Mouse (Mus musculus): ENCODE measurements around the gene Prpf8.
A peak's percentile ranks its signal among the peaks of the same experiment; 100 is the strongest.

Prpf8 gene

DNA sequence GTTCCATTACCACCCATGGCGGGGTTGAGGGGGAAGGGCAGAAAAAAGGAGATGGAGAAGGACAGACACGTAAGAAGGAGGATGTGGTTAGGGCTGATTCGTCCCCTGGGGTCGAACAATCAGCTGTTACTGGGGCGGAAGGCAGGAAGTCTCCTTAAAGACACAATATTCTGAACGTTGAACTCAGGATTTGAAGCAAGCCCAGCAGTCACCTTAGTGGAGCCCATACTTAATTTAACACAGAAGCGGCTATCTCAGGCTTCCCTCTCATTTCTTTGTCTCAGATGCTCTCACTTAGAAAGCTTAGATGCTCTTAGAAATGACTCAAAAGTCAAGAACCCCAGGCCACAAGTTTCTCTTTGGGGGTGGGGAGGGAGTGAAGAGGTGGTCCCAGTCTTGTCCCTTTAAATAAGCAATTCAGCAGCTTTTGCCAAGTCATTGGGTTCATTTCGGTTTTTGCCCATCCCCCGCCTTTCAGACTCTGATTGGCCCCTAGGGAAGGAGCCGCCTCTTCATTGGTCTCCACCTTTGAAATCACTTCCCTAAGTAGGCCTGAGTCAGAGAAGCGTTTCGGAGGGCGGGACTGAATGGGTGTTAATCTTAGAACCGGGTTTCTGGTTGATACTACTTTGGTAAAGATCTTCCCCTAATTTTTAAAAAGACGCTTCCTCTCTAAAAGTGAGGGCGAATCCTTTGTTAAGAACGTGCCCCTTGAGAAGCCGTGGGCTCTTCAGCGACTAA lies 26.3 kb upstream of the Prpf8 start:
- DNase-seq, result peak; percentile 96

DNA sequence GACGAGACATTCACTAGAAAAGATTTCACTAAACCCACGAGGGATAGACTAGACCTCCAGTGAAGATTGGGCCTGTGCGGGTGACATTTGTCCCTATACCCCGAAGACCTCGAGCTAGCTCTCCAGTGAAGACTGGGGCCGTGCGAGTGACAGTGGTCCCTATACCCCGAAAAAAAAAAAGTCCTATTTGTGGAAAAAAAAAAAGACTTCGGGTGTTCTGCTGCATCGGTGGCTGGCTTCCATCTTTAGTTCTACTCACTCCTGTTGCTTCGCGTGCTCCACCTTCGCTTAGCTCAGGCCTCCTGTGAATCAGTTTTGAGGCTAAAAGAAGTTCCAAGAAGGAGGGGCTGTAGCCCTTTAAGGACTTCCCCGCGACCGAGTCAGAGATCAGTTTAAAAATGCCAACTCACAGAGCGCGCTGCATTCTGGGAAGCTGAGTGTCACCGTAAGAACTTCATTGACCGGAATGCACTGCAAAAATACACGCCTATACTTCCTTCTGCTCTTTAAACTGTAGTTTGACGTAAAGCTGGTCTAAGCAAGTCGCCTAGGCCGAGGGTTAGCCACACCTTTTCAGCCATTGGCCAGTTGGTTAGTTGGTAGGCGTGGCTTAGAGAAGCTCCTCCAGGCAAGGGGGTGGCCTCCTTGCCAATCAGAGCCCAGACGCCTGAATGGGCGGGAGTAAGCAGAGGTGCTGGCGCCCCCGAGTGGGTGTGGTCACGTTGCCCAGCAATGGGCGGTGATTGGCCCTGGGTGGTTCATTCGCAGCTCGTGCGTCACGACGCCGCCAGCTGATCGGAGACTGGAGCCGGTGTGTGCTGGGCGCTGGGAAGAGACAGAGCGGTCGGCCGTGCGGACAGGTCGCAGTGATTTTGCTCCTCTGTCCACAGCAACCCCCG lies 25.5 kb upstream of the Prpf8 start, which contains the start of gene Tlcd2:
Tlcd2 (plus strand) TSS at position 872 of the 899 bp plus-strand sequence.
- peak; percentile 100 for DNase-seq

- DNase-seq, result no peak
These were observed 24.8 kb upstream of the Prpf8 start for GRCm38 (mm10) chr11:75461743-75462252.

GRCm38 (mm10) chr11:75462253-75462783 lies 24.3 kb upstream of the Prpf8 start:
- peak; percentile 97 for DNase-seq

DNA sequence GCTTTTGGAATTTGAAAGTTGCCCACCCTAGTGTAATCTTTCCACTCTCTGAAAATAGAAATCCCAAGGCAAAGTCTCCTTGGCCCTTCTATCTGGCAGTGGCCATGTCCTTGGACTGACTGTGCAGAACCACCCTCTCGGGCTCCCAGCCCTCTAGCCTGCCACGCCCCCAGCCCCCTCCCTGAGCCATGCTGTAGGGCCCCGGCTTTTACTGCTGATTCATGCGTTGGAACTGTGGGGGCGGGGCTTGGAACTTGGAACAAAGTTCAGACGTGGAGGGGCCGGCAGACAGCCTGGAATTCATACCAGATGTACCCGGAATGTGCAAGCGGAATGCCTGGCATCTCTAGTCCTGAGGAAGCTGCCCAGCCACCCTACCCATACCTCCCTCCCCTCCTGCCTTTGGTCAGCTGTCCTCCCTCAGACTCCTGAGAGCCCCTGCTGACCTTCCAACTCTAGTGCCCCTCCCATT lies 23.7 kb upstream of the Prpf8 start:
- peak; percentile 98 for DNase-seq

- DNase-seq, result no peak
These were observed 23.0 kb upstream of the Prpf8 start for GRCm38 (mm10) chr11:75463624-75464023.

GRCm38 (mm10) chr11:75464417-75464816 lies 22.2 kb upstream of the Prpf8 start:
- no peak for DNase-seq

- no peak for DNase-seq
These were observed 21.6 kb upstream of the Prpf8 start for GRCm38 (mm10) chr11:75465051-75465450.

- DNase-seq, result no peak
These were observed 19.7 kb upstream of the Prpf8 start for GRCm38 (mm10) chr11:75466731-75467505.

DNA sequence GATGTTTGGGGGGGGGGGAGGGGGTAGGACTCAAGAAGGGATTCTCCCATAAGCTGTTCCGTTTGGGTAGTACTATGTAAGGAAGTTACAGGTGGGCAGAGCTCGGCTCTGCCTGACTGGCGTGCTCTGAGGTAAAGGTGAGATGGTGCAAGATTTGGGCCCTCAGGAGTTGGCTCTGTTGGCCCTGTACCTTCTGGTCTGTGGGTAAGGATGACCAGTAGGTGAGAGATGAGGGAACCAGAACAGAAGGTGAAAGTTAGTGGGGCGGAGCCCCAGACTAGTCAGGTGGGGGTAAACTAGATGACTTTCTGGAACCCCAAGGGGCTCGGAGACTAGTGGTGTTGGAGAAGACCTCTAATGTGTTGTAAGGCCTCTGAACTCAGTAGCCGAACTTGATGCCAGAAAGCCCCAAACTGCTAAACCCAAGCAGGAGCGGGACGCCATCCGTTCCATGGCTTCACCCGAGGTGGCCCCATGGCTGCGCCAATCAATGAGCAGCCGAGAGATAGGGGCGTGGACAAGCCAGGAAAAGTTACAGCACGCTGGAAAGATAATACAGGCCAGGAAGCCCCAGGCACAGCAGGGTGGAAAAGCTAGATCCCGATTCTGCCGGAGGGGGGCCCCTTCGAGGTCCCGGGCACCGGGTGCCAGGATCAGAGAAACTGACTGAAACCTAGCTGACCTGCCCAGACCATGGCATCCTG lies 19.0 kb upstream of the Prpf8 start:
- DNase-seq, result peak; percentile 64

- no peak for DNase-seq
These were observed 18.2 kb upstream of the Prpf8 start for GRCm38 (mm10) chr11:75468410-75468809.

DNA sequence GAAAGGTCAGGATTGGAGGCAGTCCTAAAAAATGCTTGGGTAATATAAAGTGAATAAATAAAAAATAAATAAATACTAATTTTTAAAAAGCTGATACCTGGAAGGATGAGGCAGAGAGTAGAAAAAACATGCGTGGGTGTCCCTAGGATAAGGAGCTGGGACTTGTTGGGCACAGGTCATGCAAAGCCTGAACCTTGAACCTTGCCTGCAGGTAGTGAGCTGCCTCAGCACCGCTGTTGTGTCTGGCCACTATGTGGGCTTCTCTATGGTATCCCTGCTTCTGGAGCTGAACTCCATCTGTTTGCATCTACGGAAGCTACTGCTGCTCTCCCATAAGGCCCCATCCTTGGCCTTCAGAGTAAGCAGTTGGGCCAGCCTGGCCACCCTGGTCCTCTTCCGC lies 17.4 kb upstream of the Prpf8 start:
- DNase-seq, result no peak

GRCm38 (mm10) chr11:75470675-75471074 lies 15.9 kb upstream of the Prpf8 start:
- DNase-seq, result no peak

GRCm38 (mm10) chr11:75472469-75473081 lies 14.0 kb upstream of the Prpf8 start:
- no peak for DNase-seq

DNA sequence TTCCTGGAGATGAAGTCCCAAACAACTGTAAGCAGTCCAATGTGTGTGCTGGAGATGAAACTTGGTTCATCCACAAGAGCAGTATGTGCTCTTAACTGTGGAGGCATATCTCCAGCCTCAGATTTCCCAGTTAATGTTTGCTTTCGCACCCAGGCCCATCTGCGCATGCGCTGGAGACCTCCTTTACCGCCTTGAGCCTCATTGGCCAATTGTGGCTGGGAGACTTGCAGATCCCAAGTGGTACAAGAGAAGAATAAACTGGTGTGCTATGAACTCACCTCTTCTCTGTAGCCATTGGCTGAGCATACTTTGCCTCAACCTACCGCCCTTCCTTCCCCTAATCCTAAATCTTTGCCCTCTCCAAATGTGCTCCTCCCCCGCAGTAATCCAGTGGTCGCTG lies 13.2 kb upstream of the Prpf8 start:
- DNase-seq, result no peak

DNA sequence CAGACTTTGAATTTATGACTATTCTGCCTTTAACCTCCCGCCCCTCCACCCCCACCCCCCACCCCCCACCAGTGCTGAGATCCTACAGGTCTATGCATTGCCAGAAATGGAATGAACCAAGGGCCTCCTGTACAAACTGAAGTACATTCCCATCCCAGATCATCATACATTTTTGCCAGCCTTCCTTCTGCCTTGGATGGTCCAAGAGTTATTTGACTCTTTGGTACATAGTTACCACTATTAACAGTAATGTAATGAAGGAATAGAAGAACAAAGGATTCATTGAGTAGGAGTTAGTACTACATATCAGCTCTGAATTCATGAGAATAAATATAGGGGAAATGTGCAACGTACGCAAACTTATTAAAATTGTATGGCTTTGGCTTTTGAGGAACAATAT lies 424 bp upstream of the Prpf8 start:
- DNase-seq, result no peak

GRCm38 (mm10) chr11:75487496-75487895 lies 880 bp downstream of the Prpf8 start:
- no peak for DNase-seq

DNA sequence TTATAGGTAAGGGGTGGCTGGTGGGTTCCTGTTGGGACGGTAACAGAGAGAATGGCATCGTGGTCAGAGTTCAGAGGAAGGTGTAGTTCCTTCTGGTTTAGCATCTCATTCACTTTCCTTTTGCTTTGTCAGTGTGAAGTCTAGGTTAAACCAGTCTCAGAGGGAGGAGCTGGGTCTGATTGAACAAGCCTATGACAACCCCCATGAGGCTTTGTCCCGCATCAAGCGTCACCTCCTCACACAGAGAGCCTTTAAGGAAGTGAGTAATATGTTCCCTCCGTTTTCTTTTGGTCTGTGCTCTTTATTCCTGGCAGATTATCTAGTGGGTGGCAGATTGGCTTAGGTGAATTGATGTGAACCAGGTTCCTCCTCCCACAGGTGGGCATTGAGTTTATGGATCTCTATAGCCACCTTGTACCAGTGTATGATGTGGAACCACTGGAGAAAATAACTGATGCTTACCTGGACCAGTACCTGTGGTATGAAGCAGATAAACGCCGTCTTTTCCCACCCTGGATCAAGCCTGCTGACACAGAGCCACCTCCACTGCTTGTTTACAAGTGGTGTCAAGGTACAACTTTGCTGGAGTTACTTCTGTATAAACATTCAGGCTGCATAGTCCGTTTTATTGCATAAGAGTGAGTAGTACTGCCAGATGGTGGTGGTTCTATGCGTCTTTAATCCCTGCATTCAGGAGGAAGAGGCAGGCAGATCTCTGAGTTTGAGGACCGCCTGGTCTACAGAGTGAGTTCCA lies 7.9 kb downstream of the Prpf8 start:
- no peak for DNase-seq

- no peak for DNase-seq
These were observed 11.5 kb downstream of the Prpf8 start for GRCm38 (mm10) chr11:75498126-75498525.

GRCm38 (mm10) chr11:75508162-75508561 lies 21.5 kb downstream of the Prpf8 start:
- no peak for DNase-seq

- peak; percentile 37 for DNase-seq
These were observed 22.3 kb downstream of the Prpf8 start for GRCm38 (mm10) chr11:75508904-75509303.
